Mouse (Mus musculus) retina, adult 2 months (tissue): ENCODE measurements at regions not wholly inside any gene's neighbourhood (a gene's known extent, or its start where the extent isn't known, plus 50 kb on each side); places are given as distances from the start of the nearest gene placed in this dataset.

Experiments used
- DNase-seq: peaks from one replicate; pipeline ENCODE4 v3.0.0-alpha.2; 2012; ENCODE audit warnings: low read depth, low spot score

- no peak for DNase-seq
Observed at GRCm38 (mm10) chr10:21482659-21483058, 105.6 kb downstream of the Aldh8a1 start.

GRCm38 (mm10) chr10:21483373-21483772 is 106.3 kb downstream of the Aldh8a1 start:
- no peak for DNase-seq

GRCm38 (mm10) chr10:21488374-21488930 is 104.5 kb upstream of the 1700020N01Rik start:
- DNase-seq: no peak

GRCm38 (mm10) chr10:21490910-21491309 is 102.0 kb upstream of the 1700020N01Rik start:
- no peak for DNase-seq

GRCm38 (mm10) chr10:21492254-21492894 is 100.6 kb upstream of the 1700020N01Rik start:
- DNase-seq: no peak

- DNase-seq: no peak
Observed at GRCm38 (mm10) chr10:21494536-21494935, 98.4 kb upstream of the 1700020N01Rik start.

GRCm38 (mm10) chr10:21497110-21497509 is 95.8 kb upstream of the 1700020N01Rik start:
- no peak for DNase-seq

GRCm38 (mm10) chr10:21498143-21498542 is 94.8 kb upstream of the 1700020N01Rik start:
- no peak for DNase-seq

GRCm38 (mm10) chr10:21501658-21502057 is 91.3 kb upstream of the 1700020N01Rik start:
- no peak for DNase-seq

GRCm38 (mm10) chr10:21504431-21504830 is 88.5 kb upstream of the 1700020N01Rik start:
- no peak for DNase-seq

GRCm38 (mm10) chr10:21511386-21511785 is 81.6 kb upstream of the 1700020N01Rik start:
- no peak for DNase-seq

- DNase-seq: no peak
Observed at GRCm38 (mm10) chr10:21512486-21512885, 80.5 kb upstream of the 1700020N01Rik start.

GRCm38 (mm10) chr10:21517721-21518120 is 75.2 kb upstream of the 1700020N01Rik start:
- no peak for DNase-seq

- DNase-seq: no peak
Observed at GRCm38 (mm10) chr10:21520854-21521253, 72.1 kb upstream of the 1700020N01Rik start.

- DNase-seq: no peak
Observed at GRCm38 (mm10) chr10:21525555-21525954, 67.4 kb upstream of the 1700020N01Rik start.

- DNase-seq: no peak
Observed at GRCm38 (mm10) chr10:21528396-21528795, 64.5 kb upstream of the 1700020N01Rik start.

GRCm38 (mm10) chr10:21529098-21529749 is 63.7 kb upstream of the 1700020N01Rik start:
- no peak for DNase-seq

GRCm38 (mm10) chr10:21532142-21532541 is 60.8 kb upstream of the 1700020N01Rik start:
- no peak for DNase-seq

- no peak for DNase-seq
Observed at GRCm38 (mm10) chr10:21535631-21536030, 57.3 kb upstream of the 1700020N01Rik start.

- no peak for DNase-seq
Observed at GRCm38 (mm10) chr10:21538481-21538880, 54.5 kb upstream of the 1700020N01Rik start.
